Mouse (Mus musculus): Measurements from ENCODE around the gene H2-T24. TPM values are rescaled to one million over a fixed set of nuclear protein-coding genes. Genes with fewer than 3 reads are reported as not detected.
"Not testable (repeated sequence)": the region's sequence is repeated elsewhere in the genome, so short reads cannot be mapped to it uniquely, and the experiment has no call there.

H2-T24 gene
- 8.6 and 10.0 TPM in 2 replicates for polyA plus RNA-seq (2015; fragmentation: Nextera tagmentation; extraction: Ambion mirVana)

DNA sequence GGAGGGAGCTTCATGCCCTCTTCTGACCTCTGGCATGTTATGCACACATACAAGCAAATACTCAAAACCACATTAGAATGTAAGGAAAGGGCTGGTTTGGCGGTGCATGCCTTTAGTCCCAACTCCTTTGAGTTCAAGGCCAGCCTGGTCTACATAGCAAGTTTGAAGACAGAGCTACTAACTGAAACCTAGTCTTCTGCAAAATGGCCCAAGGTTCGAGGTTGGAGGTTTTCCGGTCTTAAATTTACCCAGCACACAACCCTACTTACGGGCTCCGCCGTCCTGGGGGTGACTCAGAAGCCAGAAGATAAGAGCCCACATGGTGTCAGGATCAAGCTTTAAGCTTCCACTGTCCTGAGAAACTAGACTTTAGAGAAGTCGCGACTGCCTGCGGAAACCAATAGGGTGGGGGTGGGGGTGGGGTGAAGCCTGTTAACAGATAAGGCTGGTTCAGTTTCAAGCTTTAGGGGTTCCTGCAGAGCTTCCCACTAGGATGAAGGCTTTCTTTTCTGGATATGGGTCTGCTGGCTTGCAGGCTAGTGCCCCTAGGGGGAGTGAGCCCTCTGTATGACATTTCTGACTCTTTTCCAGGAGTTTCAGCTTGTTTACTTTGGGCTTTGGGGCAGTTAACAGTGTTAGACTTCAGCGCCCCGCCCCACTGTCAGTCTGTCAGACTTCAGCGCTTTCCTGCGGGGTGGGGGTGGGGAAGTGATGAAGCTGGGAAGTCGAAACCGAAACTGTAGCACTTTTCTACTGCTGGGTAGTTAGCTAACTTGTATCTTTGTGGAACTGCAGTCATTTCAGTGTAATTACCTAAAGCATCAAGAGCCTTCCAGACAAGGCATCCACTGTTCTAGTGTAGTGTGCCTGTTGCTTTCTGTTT lies at the start of gene H2-T24:
Gene H2-T24, minus strand, starts transcription at position 370 of the 883 bp plus-strand sequence.
- no peak for ATAC-seq (ENCODE audit: low FRiP score)
- 45% methylated on average over 15 of the region's 15 CpGs for WGBS

GRCm38 (mm10) chr17:36060829-36061228 lies 40.5 kb upstream of the H2-T24 start:
- Histone ChIP-seq H3K27ac (replicated peaks) (no peak overlapping the region), H3K9ac (replicated peaks) (no peak overlapping the region), H3K4me2 (no peak overlapping the region), H3K9me3 (replicated peaks) (no peaks in the 10 kb centered on the region), H3K36me3 (no peaks in the 10 kb centered on the region), H3K27me3 (replicated peaks) (no peaks in the 10 kb centered on the region), H3K4me3 (replicated peaks) (no peak overlapping the region), H3K4me1 (no peaks in the 10 kb centered on the region)
- ATAC-seq (ENCODE audit: low FRiP score): no peak
- 31% methylated on average over 2 of the region's 2 CpGs for WGBS

More for the DNA sequence above, at the start of gene H2-T24:
- H3K9ac ChIP-seq (replicated peaks): no peak within 1 kb of the TSS
- H3K4me2 ChIP-seq: peak within 1 kb of the TSS; percentile 23
- no peaks in the 10 kb centered on the region for H3K9me3 ChIP-seq (replicated peaks)
- H3K27ac ChIP-seq (replicated peaks): no peak within 1 kb of the TSS
- H3K27me3 ChIP-seq (replicated peaks): no peaks in the 10 kb centered on the region
- H3K4me1 ChIP-seq: peaks cover 4% of the 10 kb centered on the region; the same call in 1 of the 2 replicates
- H3K4me3 ChIP-seq (replicated peaks): no peak within 1 kb of the TSS
- peaks cover 4% of the 10 kb centered on the region; the same call in 1 of the 2 replicates for H3K36me3 ChIP-seq

- H3K4me2 ChIP-seq; H3K27me3 ChIP-seq (replicated peaks); ATAC-seq (ENCODE audit: low FRiP score); H3K9me3 ChIP-seq (replicated peaks); H3K4me1 ChIP-seq; H3K4me3 ChIP-seq (replicated peaks); H3K36me3 ChIP-seq; H3K9ac ChIP-seq (replicated peaks); H3K27ac ChIP-seq (replicated peaks): not testable (repeated sequence)
- 76% methylated on average over 1 of the region's 1 CpGs for WGBS
Observed at GRCm38 (mm10) chr17:36058362-36058761, 38.0 kb upstream of the H2-T24 start, which contains the start of gene Gm11127. Gene Gm11127, minus strand, starts transcription at chr17:36058371.

GRCm38 (mm10) chr17:36057927-36058326 lies 37.6 kb upstream of the H2-T24 start:
- not testable (repeated sequence) for H3K4me2 ChIP-seq; H3K9ac ChIP-seq (replicated peaks); H3K27me3 ChIP-seq (replicated peaks); H3K27ac ChIP-seq (replicated peaks); H3K36me3 ChIP-seq; H3K4me3 ChIP-seq (replicated peaks); H3K9me3 ChIP-seq (replicated peaks); ATAC-seq (ENCODE audit: low FRiP score); H3K4me1 ChIP-seq
- WGBS: 89% methylated on average over 20 of the region's 25 CpGs

- Histone ChIP-seq H3K4me3 (replicated peaks) (peak overlapping the region; percentile 40; the same call in 1 of the 2 replicates), H3K27ac (replicated peaks) (no peak overlapping the region), H3K4me2 (peak overlapping the region; percentile 70), H3K9ac (replicated peaks) (no peak overlapping the region), H3K4me1 (peaks cover 6% of the 10 kb centered on the region), H3K36me3 (no peaks in the 10 kb centered on the region), H3K27me3 (replicated peaks) (no peaks in the 10 kb centered on the region), H3K9me3 (replicated peaks) (no peaks in the 10 kb centered on the region)
- ATAC-seq (ENCODE audit: low FRiP score): no peak
- 86% methylated on average over 3 of the region's 3 CpGs for WGBS
Observed at GRCm38 (mm10) chr17:36043286-36043685, 22.9 kb upstream of the H2-T24 start.

DNA sequence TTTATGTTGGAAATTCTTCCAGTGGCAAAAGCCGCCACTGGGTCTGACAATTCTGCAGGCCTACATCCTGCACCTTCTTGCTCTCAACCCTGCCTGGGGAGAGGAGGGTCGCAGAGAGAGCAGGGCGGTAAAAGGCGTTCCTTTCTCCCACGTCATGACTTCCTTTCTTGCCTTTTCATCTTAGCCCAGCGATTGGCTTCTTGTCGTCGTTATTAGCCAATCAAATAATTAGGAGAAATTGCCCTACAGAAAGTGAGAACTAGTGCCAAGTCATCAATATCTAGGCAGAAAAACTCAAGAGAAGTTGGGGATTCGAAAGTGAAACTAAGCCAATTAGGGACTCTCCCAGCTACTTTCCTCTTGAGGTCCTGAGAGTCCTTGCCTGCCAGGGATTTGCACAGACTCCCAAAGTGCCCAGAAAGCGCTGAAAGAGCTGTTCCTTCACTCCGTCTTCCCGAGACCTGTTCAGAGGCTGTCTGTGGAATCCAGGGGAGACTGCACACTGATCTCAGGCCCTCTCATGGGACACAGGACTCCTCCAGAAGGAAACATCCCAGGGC lies 22.3 kb upstream of the H2-T24 start, which contains the start of the genes H2-T22 and Gm6034:
Gene H2-T22, minus strand, starts transcription at position 138 of the 560 bp plus-strand sequence.
Gene Gm6034, plus strand, starts transcription at position 352 of the 560 bp plus-strand sequence.
- H3K9me3 ChIP-seq (replicated peaks); H3K27ac ChIP-seq (replicated peaks); H3K27me3 ChIP-seq (replicated peaks); H3K4me1 ChIP-seq; H3K36me3 ChIP-seq: not testable (repeated sequence)
- ATAC-seq (ENCODE audit: low FRiP score): peak; percentile 96
- Histone ChIP-seq H3K4me2 (peak within 1 kb of the TSS; percentile 70), H3K4me3 (replicated peaks) (peak within 1 kb of the TSS; percentile 40), H3K9ac (replicated peaks) (peak within 1 kb of the TSS; percentile 40)
- 1% methylated on average over 12 of the region's 12 CpGs for WGBS

- peak overlapping the region; percentile 40 for H3K9ac ChIP-seq (replicated peaks)
- WGBS: 0% methylated on average over 19 of the region's 19 CpGs
- H3K9me3 ChIP-seq (replicated peaks); H3K27me3 ChIP-seq (replicated peaks); H3K27ac ChIP-seq (replicated peaks); H3K36me3 ChIP-seq; H3K4me1 ChIP-seq: not testable (repeated sequence)
- H3K4me2 ChIP-seq: peak overlapping the region; percentile 70
- H3K4me3 ChIP-seq (replicated peaks): peak overlapping the region; percentile 40
- peak; percentile 70 for ATAC-seq (ENCODE audit: low FRiP score)
Observed at GRCm38 (mm10) chr17:36042055-36042454, 21.7 kb upstream of the H2-T24 start.

- not testable (repeated sequence) for H3K4me3 ChIP-seq (replicated peaks); H3K9ac ChIP-seq (replicated peaks); H3K27me3 ChIP-seq (replicated peaks); H3K4me2 ChIP-seq; ATAC-seq (ENCODE audit: low FRiP score); H3K36me3 ChIP-seq; H3K27ac ChIP-seq (replicated peaks); H3K9me3 ChIP-seq (replicated peaks); H3K4me1 ChIP-seq
- 86% methylated on average over 2 of the region's 2 CpGs for WGBS
Observed at GRCm38 (mm10) chr17:36040604-36041003, 20.2 kb upstream of the H2-T24 start.

GRCm38 (mm10) chr17:36036126-36036525 lies 15.8 kb upstream of the H2-T24 start:
- not testable (repeated sequence) for H3K4me2 ChIP-seq; H3K36me3 ChIP-seq; ATAC-seq (ENCODE audit: low FRiP score); H3K27ac ChIP-seq (replicated peaks); H3K4me3 ChIP-seq (replicated peaks); H3K9me3 ChIP-seq (replicated peaks); H3K27me3 ChIP-seq (replicated peaks); H3K9ac ChIP-seq (replicated peaks)
- H3K4me1 ChIP-seq: peaks cover 14% of the 10 kb centered on the region
- 90% methylated on average over 13 of the region's 13 CpGs for WGBS

DNA sequence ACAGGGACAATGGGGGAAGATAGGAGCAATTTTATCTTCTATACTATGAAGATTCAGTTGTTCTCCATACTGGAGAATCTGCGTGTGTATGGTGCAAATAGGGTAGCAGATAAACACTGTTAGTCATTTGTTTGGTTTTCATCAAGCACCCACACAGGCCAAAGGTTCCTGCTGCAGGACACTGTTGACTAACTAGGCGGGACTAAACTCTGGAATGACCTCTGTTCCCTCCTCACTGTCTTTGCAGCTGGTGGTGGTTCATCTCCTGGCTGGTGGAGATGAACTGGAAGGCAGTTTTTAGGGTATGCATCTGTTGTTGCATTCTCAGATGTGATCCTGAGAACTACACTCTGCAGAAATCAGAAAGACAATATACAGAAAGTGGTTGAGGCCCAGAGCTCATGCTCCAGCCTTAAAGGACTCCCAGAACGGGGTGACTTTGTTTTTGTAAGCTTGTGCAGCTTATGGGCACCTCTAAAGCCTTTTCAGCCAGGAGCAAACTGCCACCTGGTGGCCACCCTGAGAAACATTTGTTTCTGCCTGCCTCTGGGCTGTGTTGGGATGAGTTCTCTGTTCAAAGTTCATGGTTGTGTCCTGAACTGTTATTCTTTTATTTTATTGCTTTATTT lies 14.8 kb upstream of the H2-T24 start:
- not testable (repeated sequence) for H3K4me2 ChIP-seq; H3K4me3 ChIP-seq (replicated peaks); H3K9me3 ChIP-seq (replicated peaks); H3K27me3 ChIP-seq (replicated peaks); H3K9ac ChIP-seq (replicated peaks); H3K36me3 ChIP-seq; H3K27ac ChIP-seq (replicated peaks)
- whole genome bisulfite sequencing: 42% methylated on average over 3 of the region's 3 CpGs
- 0 out of 2 replicates have a peak, but pooled peaks have one; percentile 28 for ATAC-seq (ENCODE audit: low FRiP score)
- peaks cover 14% of the 10 kb centered on the region for H3K4me1 ChIP-seq

DNA sequence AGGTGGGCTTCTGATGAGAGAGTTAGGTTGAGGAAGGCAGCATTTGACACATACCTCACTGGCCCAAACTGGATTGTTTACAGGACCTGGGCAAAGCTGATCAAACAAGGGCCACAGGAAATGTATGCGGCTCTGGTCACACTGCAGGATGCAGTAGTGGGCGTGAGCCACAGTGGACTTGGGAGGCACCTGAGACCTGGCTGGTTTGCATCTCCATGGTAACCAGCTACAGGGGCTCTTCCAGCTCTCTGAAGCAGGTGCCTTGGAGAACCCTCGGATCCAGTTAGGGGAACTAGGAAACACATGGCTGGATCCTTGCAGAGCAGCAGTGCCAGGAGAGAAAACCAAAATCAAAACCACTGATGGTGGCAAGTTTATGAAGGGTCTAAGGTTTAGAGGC lies 14.2 kb upstream of the H2-T24 start:
- H3K27me3 ChIP-seq (replicated peaks); H3K4me2 ChIP-seq; H3K36me3 ChIP-seq; H3K4me3 ChIP-seq (replicated peaks); H3K27ac ChIP-seq (replicated peaks); ATAC-seq (ENCODE audit: low FRiP score); H3K9ac ChIP-seq (replicated peaks); H3K9me3 ChIP-seq (replicated peaks): not testable (repeated sequence)
- peaks cover 14% of the 10 kb centered on the region for H3K4me1 ChIP-seq
- WGBS: 66% methylated on average over 3 of the region's 3 CpGs

Measured in neural tube, embryonic 15.5 days (tissue).